Mouse (Mus musculus): ENCODE data around the gene Lcp1. TPM values are rescaled to one million over a fixed set of nuclear protein-coding genes. Genes with fewer than 3 reads are reported as not detected.

The Lcp1 gene
- polyA plus RNA-seq (2012; ENCODE audit: insufficient read depth, insufficient read length, missing spikeins): 932 and 1,066 TPM in 2 replicates

DNA sequence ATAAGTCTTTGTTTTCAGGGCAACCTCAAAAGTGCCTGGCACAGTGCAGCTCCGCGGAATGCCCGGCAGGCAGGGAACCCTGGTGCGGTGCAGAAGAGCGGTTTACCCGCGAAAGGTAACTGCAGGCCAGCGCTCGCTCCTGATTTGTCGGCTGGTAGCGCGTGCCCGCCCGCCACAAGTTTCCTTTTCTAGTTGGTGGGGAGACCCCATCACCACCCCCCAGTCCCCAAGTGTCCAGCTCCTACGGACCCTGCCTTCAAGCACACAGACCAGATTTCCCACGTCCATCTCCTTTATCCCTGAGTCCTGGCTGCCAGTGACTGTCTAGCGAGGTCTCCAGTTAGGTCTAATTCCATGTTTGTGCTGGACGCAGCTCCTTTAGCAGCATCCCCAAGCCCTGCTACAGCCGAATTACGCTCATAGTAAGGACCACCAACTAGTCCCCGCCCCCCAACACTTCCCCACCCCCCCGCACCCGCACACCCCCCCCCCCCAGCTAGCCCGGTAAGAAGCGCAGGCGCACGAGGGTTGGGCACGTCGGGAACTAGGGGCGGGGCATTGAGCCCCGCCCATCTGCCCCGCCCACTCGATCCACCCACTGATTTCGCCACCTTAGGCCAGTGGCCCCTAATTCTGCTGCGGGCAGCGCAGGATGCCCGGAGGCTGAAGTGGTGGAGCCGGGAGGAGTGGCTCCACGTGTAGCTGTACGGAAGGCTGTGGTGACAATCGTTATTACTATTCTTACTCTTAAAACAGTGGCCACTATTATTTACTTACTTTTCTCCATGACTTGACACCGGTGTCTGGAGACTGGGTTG is at the start of gene Lcp1, which contains the start of gene Lrrc63:
Gene Lcp1, plus strand, starts transcription at position 601 of the 818 bp plus-strand sequence.
Gene Lrrc63, minus strand, starts transcription at position 381 of the 818 bp plus-strand sequence.
- no peak for TF ChIP-seq POLR2A (IDR thresholded peaks at IDR 0.05; ENCODE audit: borderline replicate concordance, low read depth, low read length)
- TF ChIP-seq CTCF (IDR thresholded peaks at IDR 0.05; ENCODE audit: low read depth, low read length): no peak
- peaks cover 8% of the 10 kb centered on the region for H3K4me1 ChIP-seq (ENCODE audit: control insufficient read depth, insufficient read depth, low read length)
- H3K4me3 ChIP-seq (ENCODE audit: insufficient read depth, low read length): peak within 1 kb of the TSS; percentile 97
- peak within 1 kb of the TSS; percentile 66 for H3K27ac ChIP-seq (ENCODE audit: insufficient read depth, low read depth, low read length)

DNA sequence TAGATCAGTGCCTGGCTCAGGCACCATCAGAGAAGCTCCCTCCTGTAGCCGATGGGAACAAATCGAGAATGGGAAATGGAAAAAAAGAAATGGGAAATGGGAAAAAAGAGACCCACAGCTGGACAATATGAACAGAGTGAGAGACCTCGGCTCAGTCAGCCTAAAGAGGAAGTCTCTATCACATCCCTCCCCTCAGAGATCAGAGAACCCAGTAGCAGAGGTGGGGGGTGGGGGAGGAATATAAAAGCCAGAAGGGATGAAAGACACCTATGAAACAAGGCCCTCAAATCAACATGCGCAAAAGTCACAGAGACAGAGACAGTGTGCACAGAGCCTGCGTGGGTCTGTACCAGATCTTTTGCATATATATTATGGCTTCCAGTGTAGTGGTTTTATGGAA is 27.9 kb upstream of the Lcp1 start:
- no peak overlapping the region for H3K27ac ChIP-seq (ENCODE audit: insufficient read depth, low read depth, low read length)
- TF ChIP-seq POLR2A (IDR thresholded peaks at IDR 0.05; ENCODE audit: borderline replicate concordance, low read depth, low read length): no peak
- TF ChIP-seq CTCF (IDR thresholded peaks at IDR 0.05; ENCODE audit: low read depth, low read length): no peak
- peaks cover 3% of the 10 kb centered on the region; the same call in 1 of the 2 replicates for H3K4me1 ChIP-seq (ENCODE audit: control insufficient read depth, insufficient read depth, low read length)
- no peak overlapping the region for H3K4me3 ChIP-seq (ENCODE audit: insufficient read depth, low read length)

DNA sequence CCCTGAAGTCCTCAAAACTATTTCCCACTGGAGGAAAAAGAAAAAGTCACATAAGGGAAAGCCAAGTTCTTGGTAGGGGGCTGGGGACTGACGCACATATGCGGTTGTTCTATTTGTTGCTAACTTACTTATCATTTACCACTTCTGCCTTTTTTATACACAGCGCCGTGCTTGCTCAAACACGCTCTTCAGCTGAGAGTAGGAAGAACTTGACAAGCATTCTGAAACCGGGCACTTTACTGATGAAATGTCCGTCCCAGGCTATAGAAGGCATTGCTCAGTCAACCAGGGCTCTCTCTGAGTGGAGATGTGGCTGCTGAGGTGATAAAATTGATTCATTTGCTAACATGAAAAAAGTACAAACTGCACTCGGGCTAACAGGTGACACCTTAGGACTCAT is 9.2 kb upstream of the Lcp1 start:
- Histone ChIP-seq H3K4me3 (ENCODE audit: insufficient read depth, low read length) (no peak overlapping the region), H3K27ac (ENCODE audit: insufficient read depth, low read depth, low read length) (no peak overlapping the region), H3K4me1 (ENCODE audit: control insufficient read depth, insufficient read depth, low read length) (no peaks in the 10 kb centered on the region)
- TF ChIP-seq CTCF (IDR thresholded peaks at IDR 0.05; ENCODE audit: low read depth, low read length): no peak

DNA sequence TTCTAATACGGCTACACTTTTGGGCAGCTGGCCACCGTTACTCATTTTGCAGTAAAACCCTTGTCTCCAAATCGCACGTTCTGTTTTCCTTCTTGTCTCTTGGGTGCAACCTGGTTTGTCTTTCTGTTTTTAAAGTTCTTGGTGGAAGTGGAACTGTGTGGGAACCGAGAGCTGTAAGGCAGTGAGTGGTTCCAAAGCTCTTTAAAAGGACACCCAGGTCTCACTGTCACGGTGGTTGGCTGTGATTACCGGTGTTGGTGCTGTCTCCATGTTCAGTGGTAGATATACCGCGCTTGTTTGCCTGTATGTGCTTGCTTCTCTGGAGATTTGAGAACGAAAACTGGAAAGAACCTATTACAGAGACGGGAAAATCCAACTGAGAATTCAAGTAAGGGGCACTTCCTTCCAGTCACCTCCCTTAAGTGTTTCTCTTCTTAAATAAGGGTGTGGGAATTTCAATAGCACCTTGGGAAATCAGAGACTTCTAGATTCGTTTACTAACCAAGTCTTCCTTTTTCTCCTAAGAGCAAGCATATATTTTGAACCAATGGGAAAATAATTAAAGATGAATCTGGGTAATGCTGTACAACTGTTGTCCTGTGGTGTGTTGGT is 529 bp downstream of the Lcp1 start:
- H3K4me1 ChIP-seq (ENCODE audit: control insufficient read depth, insufficient read depth, low read length): peaks cover 13% of the 10 kb centered on the region
- TF ChIP-seq POLR2A (IDR thresholded peaks at IDR 0.05; ENCODE audit: borderline replicate concordance, low read depth, low read length): no peak
- TF ChIP-seq CTCF (IDR thresholded peaks at IDR 0.05; ENCODE audit: low read depth, low read length): no peak
- peak overlapping the region; percentile 63 for H3K27ac ChIP-seq (ENCODE audit: insufficient read depth, low read depth, low read length)
- peak overlapping the region; percentile 80 for H3K4me3 ChIP-seq (ENCODE audit: insufficient read depth, low read length)

DNA sequence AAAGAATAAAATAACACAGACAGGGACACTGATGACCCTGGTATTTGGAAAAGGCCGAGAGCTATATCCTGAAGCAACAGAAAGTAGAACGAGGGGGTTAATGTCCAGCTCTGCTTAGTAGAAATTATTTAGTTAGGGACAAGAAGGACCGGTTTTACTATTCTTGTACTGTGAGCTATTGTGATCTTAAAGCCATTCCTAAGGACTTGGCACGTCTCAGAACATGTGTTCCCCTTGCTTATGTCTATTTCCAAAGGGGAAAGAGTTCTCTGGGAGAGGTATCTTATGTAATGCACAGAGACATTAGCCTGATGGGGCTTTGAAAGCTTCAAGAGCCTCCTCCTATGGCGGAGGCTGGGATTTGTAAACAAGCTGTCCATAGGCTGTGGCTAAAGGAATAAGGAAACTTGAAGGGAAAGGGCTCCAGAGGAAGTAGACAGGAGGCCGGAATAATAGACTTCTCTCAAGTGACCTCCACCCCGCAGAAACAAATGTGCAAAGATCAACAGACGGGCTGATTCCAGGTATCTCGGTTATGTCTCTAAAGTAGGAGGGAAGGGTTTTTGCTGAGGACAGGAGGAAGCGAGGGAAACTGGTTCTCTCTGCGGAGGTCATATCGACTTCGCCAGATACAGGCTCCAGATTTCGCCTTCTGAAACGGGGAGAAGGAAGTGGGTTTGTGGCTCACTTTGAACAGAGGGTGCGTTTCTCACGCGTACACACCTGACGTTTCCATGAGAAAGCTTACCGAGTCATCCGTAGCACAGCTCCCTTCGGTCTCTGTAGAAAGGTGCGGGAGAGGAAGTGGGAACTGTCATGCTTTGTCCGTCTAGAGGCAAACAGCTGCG is 5.4 kb downstream of the Lcp1 start:
- peaks cover 40% of the 10 kb centered on the region for H3K4me1 ChIP-seq (ENCODE audit: control insufficient read depth, insufficient read depth, low read length)
- H3K27ac ChIP-seq (ENCODE audit: insufficient read depth, low read depth, low read length): peak overlapping the region; percentile 45
- TF ChIP-seq POLR2A (IDR thresholded peaks at IDR 0.05; ENCODE audit: borderline replicate concordance, low read depth, low read length) (no peak), CTCF (IDR thresholded peaks at IDR 0.05; ENCODE audit: low read depth, low read length) (no peak)
- H3K4me3 ChIP-seq (ENCODE audit: insufficient read depth, low read length): peak overlapping the region; percentile 56

DNA sequence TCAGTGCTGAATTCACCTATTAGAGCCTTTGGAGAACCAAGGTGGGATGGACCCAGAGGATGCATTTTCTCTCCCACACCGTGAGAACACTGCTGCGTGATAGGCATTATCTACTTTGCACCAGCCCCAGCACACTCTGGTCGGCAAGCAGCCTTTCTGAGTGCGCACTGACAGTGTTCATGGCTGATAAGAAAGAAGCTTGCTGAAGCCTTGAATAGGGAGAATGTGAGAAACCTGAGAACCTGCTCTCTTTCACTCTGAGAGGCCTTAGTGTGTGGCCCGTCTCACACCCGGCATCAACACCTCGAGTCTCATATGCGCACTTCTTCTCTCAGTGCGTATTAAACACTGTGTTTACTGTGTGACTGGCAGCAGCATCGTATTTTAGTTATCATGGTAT is 7.6 kb downstream of the Lcp1 start:
- Histone ChIP-seq H3K4me3 (ENCODE audit: insufficient read depth, low read length) (no peak overlapping the region), H3K4me1 (ENCODE audit: control insufficient read depth, insufficient read depth, low read length) (peaks cover 40% of the 10 kb centered on the region), H3K27ac (ENCODE audit: insufficient read depth, low read depth, low read length) (no peak overlapping the region)
- TF ChIP-seq POLR2A (IDR thresholded peaks at IDR 0.05; ENCODE audit: borderline replicate concordance, low read depth, low read length) (no peak), CTCF (IDR thresholded peaks at IDR 0.05; ENCODE audit: low read depth, low read length) (no peak)

DNA sequence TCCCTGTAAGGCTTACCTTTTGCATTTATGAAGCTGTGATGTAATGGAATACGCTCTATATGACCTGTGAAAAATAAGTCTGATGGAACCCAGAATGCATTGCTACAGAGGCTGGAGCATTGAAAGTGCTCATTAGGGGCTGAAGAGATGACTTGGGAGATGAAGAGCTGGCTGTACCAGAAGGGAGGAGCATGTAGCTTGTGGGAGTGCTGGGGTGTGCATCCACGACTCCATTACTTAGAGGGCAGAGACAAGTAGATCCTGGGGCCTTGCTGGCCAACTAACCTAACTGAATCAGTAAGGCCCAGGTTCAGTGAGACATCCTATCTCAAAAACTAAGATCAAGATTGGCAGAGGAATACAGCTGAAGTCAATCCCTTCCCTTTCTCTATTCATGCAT is 8.3 kb downstream of the Lcp1 start:
- no peak for TF ChIP-seq CTCF (IDR thresholded peaks at IDR 0.05; ENCODE audit: low read depth, low read length)
- TF ChIP-seq POLR2A (IDR thresholded peaks at IDR 0.05; ENCODE audit: borderline replicate concordance, low read depth, low read length): no peak
- H3K27ac ChIP-seq (ENCODE audit: insufficient read depth, low read depth, low read length): no peak overlapping the region; the same call in 1 of the 2 replicates

DNA sequence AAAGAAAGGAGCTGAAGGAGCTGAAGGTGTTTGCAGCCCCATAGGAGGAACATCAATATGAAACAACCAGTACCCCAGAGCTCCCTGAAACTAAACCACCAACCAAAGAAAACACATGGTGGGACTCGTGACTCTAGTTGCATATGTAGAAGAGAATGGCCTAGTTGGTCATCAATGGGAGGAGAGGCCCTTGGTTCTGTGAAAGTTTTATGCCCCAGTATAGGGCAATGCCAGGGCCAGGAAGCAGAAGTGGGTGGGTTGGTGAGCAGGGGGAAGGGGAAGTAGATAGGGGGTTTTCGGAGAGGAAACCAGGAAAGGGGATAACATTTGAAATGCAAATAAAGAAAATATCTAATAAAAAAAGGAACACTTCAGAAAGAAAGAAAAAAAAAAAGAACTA is 16.8 kb downstream of the Lcp1 start:
- H3K27ac ChIP-seq (ENCODE audit: insufficient read depth, low read depth, low read length): peak overlapping the region; percentile 80
- peak overlapping the region; percentile 25; the same call in 1 of the 2 replicates for H3K4me3 ChIP-seq (ENCODE audit: insufficient read depth, low read length)
- peaks cover 38% of the 10 kb centered on the region for H3K4me1 ChIP-seq (ENCODE audit: control insufficient read depth, insufficient read depth, low read length)

More for the DNA sequence above, 8.3 kb downstream of the Lcp1 start:
- H3K4me3 ChIP-seq (ENCODE audit: insufficient read depth, low read length): no peak overlapping the region
- H3K4me1 ChIP-seq (ENCODE audit: control insufficient read depth, insufficient read depth, low read length): peaks cover 42% of the 10 kb centered on the region

DNA sequence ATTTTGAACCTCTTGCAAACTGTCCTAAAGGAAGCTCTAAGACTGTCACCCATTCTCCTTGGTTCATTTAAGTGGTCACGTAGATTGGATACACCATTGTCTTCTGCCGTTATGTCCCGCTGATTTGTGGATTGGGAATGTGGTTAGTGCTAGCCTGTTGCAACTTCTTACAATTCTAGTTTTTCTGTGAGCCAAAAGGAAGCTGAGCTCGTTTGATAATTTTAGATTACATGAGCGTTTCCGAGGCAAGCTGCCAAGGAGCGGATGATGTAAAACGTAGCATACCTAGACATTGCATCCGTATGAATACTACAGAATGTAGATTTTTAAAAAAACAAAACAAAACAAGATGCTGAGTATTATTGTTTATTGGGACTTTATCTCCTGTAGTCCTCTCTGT is 17.3 kb downstream of the Lcp1 start:
- TF ChIP-seq POLR2A (IDR thresholded peaks at IDR 0.05; ENCODE audit: borderline replicate concordance, low read depth, low read length): no peak
- no peak for TF ChIP-seq CTCF (IDR thresholded peaks at IDR 0.05; ENCODE audit: low read depth, low read length)
- Histone ChIP-seq H3K4me1 (ENCODE audit: control insufficient read depth, insufficient read depth, low read length) (peaks cover 38% of the 10 kb centered on the region), H3K27ac (ENCODE audit: insufficient read depth, low read depth, low read length) (peak overlapping the region; percentile 80), H3K4me3 (ENCODE audit: insufficient read depth, low read length) (peak overlapping the region; percentile 35)

All from bone marrow macrophage, adult 2 months (primary cell).